Mouse (Mus musculus) heart, adult 8-10 months (tissue): ENCODE results near the gene Has1. TPM values are rescaled to one million over a fixed set of nuclear protein-coding genes. Genes with fewer than 3 reads are reported as not detected.
A peak's percentile ranks its signal among the peaks of the same experiment; 100 is the strongest.

ENCODE experiments used
- microRNA-seq: library from miRNA; unstranded; fragments of <30 nt; microRNA quantifications from one replicate; pipeline ENCODE4 v1.2.0, GENCODE M21; 2022
- total RNA-seq, 4 experiments: library from RNA; stranded (reverse); gene quantifications; 2 replicates each; pipeline ENCODE4 v1.2.4; 2022

Has1 gene
- total RNA-seq, 4 experiments from 2014 or later: 0.57 to 0.97 (median 0.75) TPM; not detected in 1

Small RNAs within 50 kb of the gene (microRNA-seq; reads per million reads assigned to microRNA genes)
- gene Gm25927: not detected
- gene Mir125a: 8,706 reads per million, percentile 94 among the genes with 10 or more reads in this experiment
- gene Mir99b: 3,839 reads per million, percentile 91 among the genes with 10 or more reads in this experiment
- gene Mirlet7e: not detected

Other genes starting within 250 kb of the Has1 start
- gene Lnpep, start 230.2 kb downstream of the Has1 start, total RNA-seq: 100 to 1,000 TPM; 158 to 181 (median 160) TPM
- not detected for gene Vmn2r90, start 151.5 kb downstream of the Has1 start, total RNA-seq
- gene Spaca6, start 28.0 kb downstream of the Has1 start, total RNA-seq: 10 to 100 TPM in 2 of 4 experiments, 1 to 10 TPM in 2; 8.9 to 14.9 (median 10.6) TPM
- not detected for gene Fpr1, start 28.7 kb upstream of the Has1 start, total RNA-seq
- gene Fpr2, start 32.6 kb upstream of the Has1 start, total RNA-seq: under 1 TPM in 2 of 4 experiments, not detected in 2; 0.32 to 0.38 TPM
- gene Fpr3, start 32.6 kb upstream of the Has1 start, total RNA-seq: not detected
- not detected for gene Fpr-rs4, start 166.5 kb upstream of the Has1 start, total RNA-seq
- gene Vmn2r124, start 194.2 kb upstream of the Has1 start, total RNA-seq: not detected
- gene Vmn2r91, start 229.8 kb upstream of the Has1 start, total RNA-seq: not detected